Mouse (Mus musculus) lung, postnatal 14 days (tissue): ENCODE measurements around the gene Nprl3.

Source experiments
- DNase-seq: peaks from one replicate; pipeline ENCODE4 v3.0.0; 2021

The Nprl3 gene

DNA sequence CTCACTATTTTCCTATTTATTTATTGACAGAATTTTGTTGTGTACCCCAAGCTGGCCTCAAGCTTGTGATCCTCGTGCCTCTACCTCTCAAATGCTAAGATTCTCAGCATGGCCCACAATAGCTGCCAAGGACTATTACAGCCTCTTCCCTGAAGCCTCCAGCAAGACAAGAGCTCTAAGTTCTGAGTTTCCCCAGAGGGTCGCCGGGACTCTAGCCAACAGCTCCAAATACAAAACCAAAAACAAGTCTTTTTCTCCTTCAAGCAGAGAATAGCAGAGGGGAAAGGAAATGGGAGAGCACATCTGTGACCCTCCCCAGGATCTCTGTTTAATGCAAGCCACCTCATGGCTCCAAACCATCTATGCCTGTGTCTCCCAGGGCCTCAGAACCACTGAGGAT is 23.4 kb downstream of the Nprl3 start:
- no peak for DNase-seq

- no peak for DNase-seq
Observed at GRCm38 (mm10) chr11:32243205-32243955, 24.1 kb downstream of the Nprl3 start.

DNA sequence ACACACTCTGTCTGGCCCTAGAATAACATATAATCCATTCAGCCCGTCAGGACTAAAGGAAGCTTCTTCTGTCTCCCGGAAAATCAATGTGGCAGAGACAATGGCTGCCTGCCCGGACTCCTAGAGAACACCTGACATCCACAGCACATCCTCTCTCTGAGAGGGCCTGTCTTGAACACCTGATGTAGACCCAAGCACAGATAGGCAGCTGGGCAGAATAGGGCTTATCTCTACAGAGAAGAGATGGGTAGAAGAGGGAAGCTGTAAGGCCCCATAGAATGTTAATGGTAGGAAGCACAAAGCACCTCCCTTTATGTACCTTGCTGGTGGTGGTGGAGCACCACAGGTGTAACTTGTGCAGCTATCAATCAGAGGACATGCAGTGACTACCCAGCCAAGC is 25.3 kb downstream of the Nprl3 start:
- DNase-seq: no peak

DNA sequence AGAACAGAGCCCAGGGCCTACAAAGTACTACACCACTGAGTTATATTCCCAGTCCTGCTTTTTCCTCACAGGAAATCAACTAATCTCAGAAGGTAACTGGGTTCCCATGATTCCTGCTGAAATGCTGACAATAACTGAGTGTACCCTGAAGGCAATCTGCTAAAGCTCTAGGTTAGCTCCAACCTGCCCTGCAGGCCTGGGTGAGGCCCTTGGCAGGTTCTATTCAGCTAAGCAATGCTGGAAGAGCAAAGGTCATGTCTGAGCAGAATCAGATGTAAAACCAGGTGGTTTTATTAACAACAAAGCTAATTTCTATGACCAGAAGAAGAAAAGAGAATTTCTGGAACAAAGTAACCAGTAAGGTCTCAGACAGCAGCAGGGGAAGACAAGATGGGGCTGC is 26.1 kb downstream of the Nprl3 start:
- DNase-seq: no peak

- peak; percentile 79 for DNase-seq
Observed at GRCm38 (mm10) chr11:32238093-32238860, 29.2 kb downstream of the Nprl3 start.

- no peak for DNase-seq
Observed at GRCm38 (mm10) chr11:32237411-32237795, 30.1 kb downstream of the Nprl3 start.

DNA sequence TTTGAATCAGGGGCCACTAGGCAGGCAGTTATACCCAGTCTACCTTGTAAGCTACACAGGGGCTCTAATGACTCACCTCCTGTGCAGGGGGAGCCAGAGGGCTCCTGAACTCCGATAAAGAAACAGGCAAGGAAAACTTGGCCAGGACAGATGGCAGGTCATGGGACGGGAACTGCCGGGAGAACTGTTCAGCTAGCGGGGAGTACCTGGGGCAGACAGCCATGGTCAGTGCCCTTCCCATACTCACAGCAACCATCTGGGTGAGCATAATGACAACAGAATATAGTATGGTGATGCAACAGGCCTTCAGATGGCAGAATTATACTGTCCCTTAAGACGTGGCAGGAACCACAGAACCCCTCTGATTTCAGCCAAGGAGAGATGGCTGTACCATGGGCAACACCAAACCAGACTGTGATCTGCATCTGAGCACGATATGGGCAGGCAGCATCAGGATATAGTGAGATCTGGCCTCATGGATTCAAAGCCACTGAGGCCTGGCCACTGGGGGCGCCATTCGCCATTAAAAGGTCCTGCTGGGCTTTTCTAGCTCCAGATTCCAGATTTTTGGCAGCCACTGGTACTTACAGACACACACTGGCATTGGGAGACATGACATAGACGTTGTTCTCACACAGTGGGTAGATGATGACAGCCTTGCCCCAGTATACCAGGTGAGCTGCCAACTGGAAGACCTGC is 30.6 kb downstream of the Nprl3 start:
- DNase-seq: peak; percentile 71

- DNase-seq: no peak
Observed at GRCm38 (mm10) chr11:32236132-32236531, 31.4 kb downstream of the Nprl3 start.

- DNase-seq: peak; percentile 68
Observed at GRCm38 (mm10) chr11:32235646-32236045, 31.9 kb downstream of the Nprl3 start.

DNA sequence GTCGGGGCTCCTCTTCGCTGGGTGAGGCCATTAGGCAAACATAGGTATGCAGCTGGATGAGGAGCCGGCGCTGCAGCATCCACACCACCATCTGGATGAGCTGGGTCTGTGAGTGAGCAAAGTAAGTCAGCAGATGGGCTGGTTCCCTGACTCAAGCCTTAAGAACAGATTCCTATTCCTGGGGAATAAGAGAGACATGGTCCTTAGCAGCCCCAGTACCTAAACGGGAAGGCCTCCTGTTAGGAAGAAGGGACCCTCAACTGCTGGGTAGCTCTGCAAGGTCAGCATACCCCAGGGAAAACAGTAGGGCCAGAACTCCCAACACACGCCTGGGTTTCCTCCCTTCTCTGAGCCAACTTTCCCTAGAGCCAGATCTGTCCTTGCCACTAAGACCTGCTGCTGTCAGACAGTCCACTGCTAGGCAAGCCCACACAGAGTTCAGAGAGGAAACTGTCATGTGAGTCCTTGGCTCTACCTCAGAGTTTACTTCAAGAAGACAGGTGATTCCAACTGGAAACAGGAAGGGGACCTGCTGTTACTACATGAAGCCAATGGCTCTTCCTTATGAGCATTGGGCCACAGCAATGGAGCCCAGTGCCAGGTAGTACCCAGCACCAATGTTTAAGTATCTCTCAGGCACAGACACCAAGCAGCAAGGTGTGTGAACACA is 32.6 kb downstream of the Nprl3 start:
- DNase-seq: no peak

DNA sequence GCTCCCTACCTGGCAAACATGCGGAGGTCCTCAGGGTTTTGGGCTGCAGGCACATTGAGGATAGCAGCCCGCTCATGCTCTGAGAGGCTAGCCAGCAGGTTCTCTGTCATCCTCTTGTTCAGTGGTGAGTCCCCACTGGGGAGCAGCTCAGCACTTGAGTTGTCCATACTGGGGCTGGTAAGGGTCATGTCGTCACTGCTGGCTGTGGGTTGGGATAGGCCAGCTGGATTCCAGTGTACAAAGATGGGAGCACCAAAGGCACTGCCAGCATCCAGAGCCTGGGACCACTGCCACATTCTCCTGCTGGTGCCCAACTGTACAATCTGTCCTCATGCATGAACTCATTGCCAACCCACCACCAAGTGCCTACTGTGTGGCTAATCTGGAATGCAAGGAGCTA is 33.6 kb downstream of the Nprl3 start:
- no peak for DNase-seq

DNA sequence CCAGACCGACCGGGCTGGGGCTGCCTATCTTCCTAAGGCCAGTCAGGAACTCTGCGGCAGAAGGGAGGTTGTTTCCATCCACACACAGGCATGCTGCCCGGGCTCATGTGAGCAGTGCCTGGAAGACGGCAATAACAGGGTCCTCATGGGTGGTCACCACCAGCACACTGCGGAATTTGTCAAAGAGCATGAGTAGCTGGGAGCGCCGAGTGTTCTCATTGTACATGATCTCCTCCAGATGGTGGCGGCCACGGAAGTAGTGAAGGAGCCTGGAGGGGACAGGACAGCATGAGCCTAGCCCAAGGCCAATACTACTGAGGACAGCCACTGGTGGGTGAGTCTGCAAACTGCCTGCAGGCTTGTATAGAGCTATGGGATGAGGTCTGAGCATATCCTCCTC is 34.7 kb downstream of the Nprl3 start:
- DNase-seq: no peak

- DNase-seq: no peak
Observed at GRCm38 (mm10) chr11:32231125-32231524, 36.4 kb downstream of the Nprl3 start.

GRCm38 (mm10) chr11:32230220-32230619 is 37.3 kb downstream of the Nprl3 start:
- DNase-seq: peak; percentile 26

DNA sequence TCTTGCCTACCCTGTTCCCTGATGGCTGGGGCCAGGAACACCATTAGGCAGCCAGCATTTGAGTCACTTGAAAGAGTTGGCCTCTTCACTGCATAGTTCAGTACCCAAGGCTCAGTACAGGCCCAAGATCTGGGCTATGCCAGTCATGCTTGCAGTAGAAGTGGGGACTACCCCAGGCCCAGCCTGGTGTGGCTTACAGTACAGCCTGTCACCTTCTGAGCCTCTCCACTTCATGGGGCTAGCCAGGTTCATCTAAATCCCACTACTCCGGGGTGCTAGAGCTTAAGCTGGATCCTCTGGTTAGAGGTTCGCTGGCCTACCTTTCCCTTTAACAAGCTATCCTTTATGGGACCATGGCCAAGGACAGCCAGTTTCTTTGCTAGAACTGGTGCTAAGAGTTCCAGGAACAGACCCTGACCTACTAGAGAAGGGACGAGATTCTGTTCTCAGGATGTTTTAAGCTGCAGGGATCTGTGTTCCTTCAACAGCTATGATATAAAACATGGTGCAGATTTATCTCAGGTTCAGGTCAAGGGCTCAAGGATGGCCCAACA is 39.1 kb downstream of the Nprl3 start:
- no peak for DNase-seq

DNA sequence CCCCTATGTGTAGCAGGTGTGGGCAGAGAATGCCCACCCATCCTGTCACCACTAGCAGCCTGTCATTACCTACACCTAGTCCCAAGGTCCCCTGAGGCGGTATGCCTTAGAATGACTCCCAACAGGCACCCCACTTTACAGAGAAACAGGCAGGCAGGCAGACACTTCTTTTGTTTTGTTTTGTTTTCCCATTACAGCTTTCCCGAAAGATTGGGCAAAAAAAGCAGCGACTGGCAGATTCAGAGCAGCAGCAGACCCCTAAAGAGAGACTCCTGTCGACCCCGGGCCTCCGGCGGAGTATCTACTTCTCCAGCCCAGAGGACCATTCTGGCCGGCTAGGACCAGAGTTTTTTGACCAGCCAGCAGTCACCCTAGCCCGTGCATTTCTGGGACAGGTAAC is 40.0 kb downstream of the Nprl3 start:
- no peak for DNase-seq

- no peak for DNase-seq
Observed at GRCm38 (mm10) chr11:32227041-32227440, 40.5 kb downstream of the Nprl3 start.

- DNase-seq: peak; percentile 92
Observed at GRCm38 (mm10) chr11:32226124-32226871, 41.2 kb downstream of the Nprl3 start, which contains the start of gene Mpg. TSS of gene Mpg (plus strand) at chr11:32226505.

GRCm38 (mm10) chr11:32225222-32226104 is 42.0 kb downstream of the Nprl3 start:
- peak; percentile 44 for DNase-seq

- DNase-seq: peak; percentile 92
Observed at GRCm38 (mm10) chr11:32224468-32225139, 42.9 kb downstream of the Nprl3 start.
